Mouse (Mus musculus) midbrain, postnatal 0 days (tissue): ENCODE data around the gene Krtap6-1. TPM values are rescaled to one million over a fixed set of nuclear protein-coding genes. Genes with fewer than 3 reads are reported as not detected.
"Not testable (repeated sequence)": the region's sequence is repeated elsewhere in the genome, so short reads cannot be mapped to it uniquely, and the experiment has no call there.

Experiments used
- ATAC-seq: fragments of 200-750 bp; cut with Nextera tagmentation; 2 replicates; pipeline ENCODE4 v1.8.0; 2017; ENCODE audit warnings: moderate number of reproducible peaks, mild to moderate bottlenecking, moderate TSS enrichment, moderate library complexity; ENCODE audit not compliant: low FRiP score
- DNase-seq: peaks from one replicate; pipeline ENCODE4 v3.0.0-alpha.2; 2015; ENCODE audit warnings: low spot score
- H3K27ac ChIP-seq: fragments of 300-500 bp; sonication (generic); 2 replicates; pipeline ENCODE4 v1.5.1; 2014; ENCODE audit warnings: low read depth, mild to moderate bottlenecking, low read length, mixed read lengths
- H3K27me3 ChIP-seq: fragments of 300-500 bp; sonication (generic); 2 replicates; pipeline ENCODE4 v1.6.1; 2014; ENCODE audit warnings: low read length, control low read depth, mixed read lengths; ENCODE audit not compliant: insufficient read depth
- H3K36me3 ChIP-seq: fragments of 300-500 bp; sonication (generic); 2 replicates; pipeline ENCODE4 v1.6.1; 2014; ENCODE audit warnings: low read length, control low read depth, mixed read lengths; ENCODE audit not compliant: insufficient read depth
- H3K4me1 ChIP-seq: fragments of 300-500 bp; sonication (generic); 2 replicates; pipeline ENCODE4 v1.6.1; 2014; ENCODE audit warnings: mild to moderate bottlenecking, control low read depth, antibody characterized with exemption, low read length, mixed read lengths; ENCODE audit not compliant: insufficient read depth
- H3K4me2 ChIP-seq: fragments of 300-500 bp; sonication (generic); 2 replicates; pipeline ENCODE4 v1.6.1; 2014; ENCODE audit warnings: low read depth, mild to moderate bottlenecking, low read length, mixed read lengths; ENCODE audit not compliant: poor library complexity, severe bottlenecking
- H3K4me3 ChIP-seq: fragments of 300-500 bp; sonication (generic); 2 replicates; pipeline ENCODE4 v1.5.1; 2014; ENCODE audit warnings: low read depth, mild to moderate bottlenecking, low read length, moderate library complexity
- H3K9ac ChIP-seq: fragments of 300-500 bp; sonication (generic); replicated peaks from 2 replicates; pipeline ENCODE4 v1.6.1; 2014; ENCODE audit warnings: mild to moderate bottlenecking, low read length, moderate library complexity, mixed read lengths; ENCODE audit not compliant: poor library complexity, severe bottlenecking
- H3K9me3 ChIP-seq: fragments of 300-500 bp; sonication (generic); 2 replicates; pipeline ENCODE4 v1.6.1; 2016; ENCODE audit warnings: low read length, control low read depth
- CTCF ChIP-seq: IDR thresholded peaks from 2 replicates; pipeline ENCODE4 v1.5.1; 2016; ENCODE audit warnings: antibody characterized with exemption, mild to moderate bottlenecking
- WGBS: fragments of 180-500 bp; shearing (Covaris S2); extraction: QIAGEN DNeasy Blood & Tissue Kit; methylation state at CpG from one replicate; pipeline ENCODE4 v1.1.7; 2014; 5-methylcytosine and 5-hydroxymethylcytosine counted together
- polyA plus RNA-seq: library from polyadenylated mRNA; unstranded; fragments of >200 nt; fragmentation: Nextera tagmentation; extraction: Ambion mirVana; gene quantifications from 2 replicates; pipeline ENCODE4 v1.2.1, GENCODE M21; 2015
- total RNA-seq: library from RNA; depleted of rRNA; stranded (reverse); fragments of >200 nt; gene quantifications from 2 replicates; pipeline ENCODE4 v1.2.3, GENCODE M21; 2014; rRNA removed

Gene Krtap6-1
- total RNA-seq = not detected in 2 replicates
- polyA plus RNA-seq = not detected in 2 replicates

GRCm38 (mm10) chr16:89031399-89031798 lies at the start of gene Krtap6-1:
Gene Krtap6-1, plus strand, starts transcription at chr16:89031699.
- not testable (repeated sequence) for H3K27ac ChIP-seq, ATAC-seq, H3K9ac ChIP-seq, DNase-seq, H3K9me3 ChIP-seq, H3K4me2 ChIP-seq, H3K4me1 ChIP-seq, H3K4me3 ChIP-seq, H3K36me3 ChIP-seq, H3K27me3 ChIP-seq
- WGBS = 95% methylated on average over 3 of the region's 3 CpGs

GRCm38 (mm10) chr16:89010659-89011058 lies 20.8 kb upstream of the Krtap6-1 start, which contains the start of gene Krtap22-2:
Gene Krtap22-2, minus strand, starts transcription at chr16:89010759.
- WGBS = 79% methylated on average over 5 of the region's 5 CpGs
- Histone ChIP-seq H3K36me3 (no peaks in the 10 kb centered on the region), H3K4me3 (no peak within 1 kb of the TSS), H3K27ac (no peak within 1 kb of the TSS), H3K4me1 (no peaks in the 10 kb centered on the region), H3K9me3 (no peaks in the 10 kb centered on the region), H3K27me3 (no peaks in the 10 kb centered on the region), H3K4me2 (no peak within 1 kb of the TSS), H3K9ac (no peak within 1 kb of the TSS)
- ATAC-seq (no peak), DNase-seq (no peak)
- no peak for TF ChIP-seq CTCF

GRCm38 (mm10) chr16:89013973-89014372 lies 17.5 kb upstream of the Krtap6-1 start:
- WGBS = 95% methylated on average over 3 of the region's 3 CpGs
- Histone ChIP-seq H3K4me1 (no peaks in the 10 kb centered on the region), H3K9ac (no peak overlapping the region), H3K9me3 (no peaks in the 10 kb centered on the region), H3K27me3 (no peaks in the 10 kb centered on the region), H3K36me3 (no peaks in the 10 kb centered on the region), H3K4me3 (no peak overlapping the region), H3K27ac (no peak overlapping the region), H3K4me2 (no peak overlapping the region)
- TF ChIP-seq CTCF = no peak
- ATAC-seq (no peak), DNase-seq (no peak)

DNA sequence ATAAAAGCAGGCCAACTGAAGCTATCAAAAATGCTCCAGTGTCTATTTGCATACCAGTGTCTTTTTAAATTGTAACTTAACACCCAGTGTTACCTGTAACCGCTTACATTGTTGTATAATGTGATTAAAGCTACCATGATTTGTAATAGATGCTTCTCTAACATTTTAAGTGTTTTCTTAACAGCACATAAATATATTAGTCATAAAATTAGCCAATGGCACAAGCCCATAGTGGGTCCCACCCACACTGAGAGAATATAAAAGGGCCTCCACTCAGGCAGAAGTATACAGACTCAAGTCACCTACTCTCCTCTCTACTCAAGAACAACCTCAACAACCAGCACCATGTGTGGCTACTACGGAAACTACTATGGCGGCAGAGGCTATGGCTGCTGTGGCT lies 16.5 kb upstream of the Krtap6-1 start, which contains the start of gene Gm10229:
TSS of gene Gm10229 (plus strand) at position 301 of the 400 bp plus-strand sequence.
- not testable (repeated sequence) for H3K9me3 ChIP-seq, H3K4me1 ChIP-seq, H3K27me3 ChIP-seq, H3K27ac ChIP-seq, ATAC-seq, DNase-seq, H3K9ac ChIP-seq, H3K4me2 ChIP-seq, H3K4me3 ChIP-seq, H3K36me3 ChIP-seq
- WGBS = 98% methylated on average over 1 of the region's 3 CpGs

- H3K9me3 ChIP-seq, ATAC-seq, H3K9ac ChIP-seq, H3K36me3 ChIP-seq, H3K4me3 ChIP-seq, H3K4me1 ChIP-seq, DNase-seq, H3K27ac ChIP-seq, H3K4me2 ChIP-seq, H3K27me3 ChIP-seq: not testable (repeated sequence)
- 92% methylated on average over 2 of the region's 4 CpGs for WGBS
Measured at GRCm38 (mm10) chr16:89041372-89041771, 9.9 kb downstream of the Krtap6-1 start, which contains the start of gene Gm10228. Gene Gm10228, minus strand, starts transcription at chr16:89041472.

DNA sequence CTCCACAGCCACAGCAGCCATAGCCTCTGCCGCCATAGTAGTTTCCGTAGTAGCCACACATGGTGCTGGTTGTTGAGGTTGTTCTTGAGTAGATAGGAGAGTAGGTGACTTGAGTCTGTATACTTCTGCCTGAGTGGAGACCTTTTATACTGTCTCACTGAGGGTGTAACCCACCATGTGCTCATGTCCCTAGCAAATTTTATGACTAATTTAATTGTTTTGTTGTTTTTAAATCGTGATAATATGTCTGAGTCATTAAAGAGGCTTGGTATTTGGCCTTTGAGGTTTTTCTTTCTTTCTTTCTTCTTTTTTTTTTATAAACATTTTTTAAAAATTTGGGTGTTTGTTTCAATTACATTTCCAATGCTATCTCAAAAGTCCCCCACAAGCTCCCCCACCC lies 16.3 kb downstream of the Krtap6-1 start, which contains the start of gene Krtap6-5:
TSS of gene Krtap6-5 (minus strand) at position 101 of the 400 bp plus-strand sequence.
- no peak within 1 kb of the TSS for H3K9ac ChIP-seq
- no peaks in the 10 kb centered on the region for H3K27me3 ChIP-seq
- no peak within 1 kb of the TSS for H3K27ac ChIP-seq
- H3K4me1 ChIP-seq = no peaks in the 10 kb centered on the region
- no peaks in the 10 kb centered on the region for H3K9me3 ChIP-seq
- H3K4me3 ChIP-seq = no peak within 1 kb of the TSS
- no peaks in the 10 kb centered on the region for H3K36me3 ChIP-seq
- TF ChIP-seq CTCF = no peak
- DNase-seq = no peak
- ATAC-seq = no peak
- 90% methylated on average over 3 of the region's 3 CpGs for WGBS
- no peak within 1 kb of the TSS for H3K4me2 ChIP-seq

DNA sequence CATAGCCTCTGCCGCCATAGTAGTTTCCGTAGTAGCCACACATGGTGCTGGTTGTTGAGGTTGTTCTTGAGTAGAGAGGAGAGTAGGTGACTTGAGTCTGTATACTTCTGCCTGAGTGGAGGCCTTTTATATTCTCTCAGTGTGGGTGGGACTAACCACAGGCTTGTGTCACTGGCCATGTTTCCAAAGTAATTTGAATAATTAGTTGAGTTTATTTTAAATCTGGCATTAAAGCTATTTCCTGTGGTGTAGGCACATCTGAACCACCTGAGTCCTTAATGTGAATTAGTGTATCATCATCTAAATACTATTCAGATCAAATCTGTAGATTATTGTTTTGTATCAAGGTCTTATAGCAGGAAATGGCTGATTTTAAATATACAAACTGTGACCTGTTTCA lies 32.4 kb downstream of the Krtap6-1 start, which contains the start of gene 1110025L11Rik:
TSS of gene 1110025L11Rik (minus strand) at position 101 of the 400 bp plus-strand sequence.
- H3K4me1 ChIP-seq, H3K4me2 ChIP-seq, H3K27me3 ChIP-seq, ATAC-seq, H3K36me3 ChIP-seq, H3K4me3 ChIP-seq, H3K9me3 ChIP-seq, DNase-seq, H3K9ac ChIP-seq, H3K27ac ChIP-seq: not testable (repeated sequence)
- WGBS = no CpG with 5 or more reads among the region's 2 CpGs

GRCm38 (mm10) chr16:89071041-89071440 lies 39.5 kb downstream of the Krtap6-1 start:
- not testable (repeated sequence) for H3K27ac ChIP-seq, H3K4me1 ChIP-seq, DNase-seq, H3K4me3 ChIP-seq, H3K36me3 ChIP-seq, ATAC-seq, H3K9me3 ChIP-seq, H3K27me3 ChIP-seq, H3K9ac ChIP-seq, H3K4me2 ChIP-seq
- WGBS = 73% methylated on average over 2 of the region's 2 CpGs
